Mouse (Mus musculus) stomach, embryonic 14.5 days (tissue): ENCODE results near the gene Anp32a. TPM values are rescaled to one million over a fixed set of nuclear protein-coding genes. Genes with fewer than 3 reads are reported as not detected.

Experiments
- ATAC-seq: fragments of 200-750 bp; cut with Nextera tagmentation; 2 replicates; pipeline ENCODE4 v1.8.0; 2017; ENCODE audit warnings: low read depth, moderate TSS enrichment; ENCODE audit not compliant: insufficient number of reproducible peaks, insufficient read depth, low FRiP score
- H3K27ac ChIP-seq: fragments of 300-500 bp; sonication (generic); 2 replicates; pipeline ENCODE4 v1.5.1; 2014; ENCODE audit warnings: mild to moderate bottlenecking, low read length, moderate library complexity, mixed read lengths
- H3K27me3 ChIP-seq: fragments of 300-500 bp; sonication (generic); 2 replicates; pipeline ENCODE4 v1.6.1; 2014; ENCODE audit warnings: low read length, control low read depth, mixed read lengths; ENCODE audit not compliant: control insufficient read depth, insufficient read depth
- H3K36me3 ChIP-seq: fragments of 300-500 bp; sonication (generic); 2 replicates; pipeline ENCODE4 v1.6.1; 2014; ENCODE audit warnings: mild to moderate bottlenecking, control low read depth, low read length, moderate library complexity, mixed read lengths; ENCODE audit not compliant: control insufficient read depth, insufficient read depth
- H3K4me1 ChIP-seq: fragments of 300-500 bp; sonication (generic); 2 replicates; pipeline ENCODE4 v1.6.1; 2014; ENCODE audit warnings: low read length, control low read depth, mixed read lengths; ENCODE audit not compliant: control insufficient read depth, insufficient read depth
- H3K4me2 ChIP-seq: fragments of 300-500 bp; sonication (generic); replicated peaks from 2 replicates; pipeline ENCODE4 v1.6.1; 2014; ENCODE audit warnings: low read depth, low read length, control low read depth
- H3K4me3 ChIP-seq: fragments of 300-500 bp; sonication (generic); 2 replicates; pipeline ENCODE4 v1.5.1; 2014; ENCODE audit warnings: low read depth, low read length, control low read depth
- H3K9ac ChIP-seq: fragments of 300-500 bp; sonication (generic); replicated peaks from 2 replicates; pipeline ENCODE4 v1.6.1; 2014; ENCODE audit warnings: low read depth, mild to moderate bottlenecking, control low read depth, low read length, moderate library complexity, mixed read lengths
- H3K9me3 ChIP-seq: fragments of 300-500 bp; sonication (generic); 2 replicates; pipeline ENCODE4 v1.6.1; 2016; ENCODE audit warnings: low read depth, low read length, control low read depth; ENCODE audit not compliant: control insufficient read depth
- WGBS: fragments of 180-500 bp; shearing (Covaris S2); extraction: QIAGEN DNeasy Blood & Tissue Kit; methylation state at CpG from one replicate; pipeline ENCODE4 v1.1.7; 2014; 5-methylcytosine and 5-hydroxymethylcytosine counted together
- polyA plus RNA-seq: library from polyadenylated mRNA; unstranded; fragments of >200 nt; fragmentation: Nextera tagmentation; extraction: Ambion mirVana; gene quantifications from 2 replicates; pipeline ENCODE4 v1.2.1, GENCODE M21; 2014

Gene Anp32a
- polyA plus RNA-seq, 1 experiment from 2014 or later, result 108 TPM

GRCm38 (mm10) chr9:62360889-62361288, 19.8 kb downstream of the Anp32a start:
- H3K9ac ChIP-seq, result no peak overlapping the region
- peaks cover 54% of the 10 kb centered on the region for H3K4me1 ChIP-seq
- no peak overlapping the region for H3K4me3 ChIP-seq
- WGBS, result 50% methylated on average over 4 of the region's 4 CpGs
- ATAC-seq, result no peak
- no peak overlapping the region for H3K4me2 ChIP-seq
- no peaks in the 10 kb centered on the region for H3K9me3 ChIP-seq
- no peak overlapping the region for H3K27ac ChIP-seq
- H3K27me3 ChIP-seq, result no peaks in the 10 kb centered on the region
- H3K36me3 ChIP-seq, result no peaks in the 10 kb centered on the region; the same call in 1 of the 2 replicates

GRCm38 (mm10) chr9:62362835-62363385, 21.8 kb downstream of the Anp32a start:
- WGBS, result 42% methylated on average over 11 of the region's 11 CpGs
- peaks cover 71% of the 10 kb centered on the region for H3K4me1 ChIP-seq
- H3K4me3 ChIP-seq, result peak overlapping the region; percentile 24; the same call in 1 of the 2 replicates
- H3K9me3 ChIP-seq, result no peaks in the 10 kb centered on the region
- H3K9ac ChIP-seq, result no peak overlapping the region
- H3K27ac ChIP-seq, result peak overlapping the region; percentile 36; the same call in 1 of the 2 replicates
- no peak for ATAC-seq
- H3K36me3 ChIP-seq, result no peaks in the 10 kb centered on the region
- no peaks in the 10 kb centered on the region for H3K27me3 ChIP-seq
- H3K4me2 ChIP-seq, result peak overlapping the region; percentile 61

DNA sequence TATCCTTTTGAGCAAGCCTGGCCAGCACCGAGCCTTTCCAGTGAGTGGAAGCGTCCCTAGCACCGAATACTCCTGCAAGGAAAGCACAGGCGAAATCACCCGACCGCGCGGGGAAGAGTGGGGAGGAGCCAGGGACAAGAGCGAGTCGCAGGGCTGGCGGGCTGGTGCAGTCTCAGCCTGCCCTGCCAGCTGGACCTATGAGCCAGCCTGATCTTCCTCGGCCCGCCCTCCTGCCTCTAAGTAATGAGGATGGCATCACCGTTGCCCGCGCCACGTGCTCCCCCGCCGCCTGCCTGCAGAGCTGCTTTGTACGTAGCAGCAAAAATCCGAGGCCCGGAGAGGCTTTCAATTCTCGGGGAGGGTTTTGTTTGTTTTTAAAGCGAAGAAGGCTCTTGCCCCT, 22.5 kb downstream of the Anp32a start:
- Histone ChIP-seq H3K9ac (peak overlapping the region; percentile 29), H3K9me3 (no peaks in the 10 kb centered on the region), H3K4me3 (peak overlapping the region; percentile 24; the same call in 1 of the 2 replicates), H3K27me3 (no peaks in the 10 kb centered on the region), H3K4me1 (peaks cover 78% of the 10 kb centered on the region), H3K36me3 (no peaks in the 10 kb centered on the region), H3K27ac (peak overlapping the region; percentile 36; the same call in 1 of the 2 replicates), H3K4me2 (peak overlapping the region; percentile 61)
- WGBS, result 3% methylated on average over 24 of the region's 24 CpGs
- peak; percentile 83 for ATAC-seq

DNA sequence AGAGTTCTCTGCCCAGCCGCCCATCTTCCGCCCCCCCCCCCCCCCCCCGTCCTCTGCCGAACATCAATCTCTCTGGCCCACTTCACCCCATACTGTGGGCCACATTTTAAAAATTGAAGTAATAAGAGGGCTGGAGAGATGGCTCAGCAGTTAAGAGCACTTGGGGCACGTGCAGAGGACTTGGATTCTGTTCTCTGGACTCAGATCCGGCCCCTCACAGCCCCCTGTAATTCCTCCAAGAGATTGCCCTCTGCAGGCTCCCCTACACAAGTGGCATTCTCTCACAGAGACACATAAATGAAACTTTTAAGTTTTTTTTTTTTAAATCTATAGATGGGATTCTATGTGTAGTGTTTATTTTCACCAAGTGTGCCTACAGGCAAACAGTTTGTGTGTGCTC, 23.1 kb downstream of the Anp32a start:
- no peak for ATAC-seq
- Histone ChIP-seq H3K27ac (no peak overlapping the region), H3K4me3 (no peak overlapping the region), H3K4me1 (peaks cover 84% of the 10 kb centered on the region), H3K36me3 (no peaks in the 10 kb centered on the region), H3K4me2 (peak overlapping the region; percentile 61), H3K27me3 (no peaks in the 10 kb centered on the region), H3K9ac (no peak overlapping the region), H3K9me3 (no peaks in the 10 kb centered on the region)
- WGBS, result 23% methylated on average over 3 of the region's 6 CpGs

DNA sequence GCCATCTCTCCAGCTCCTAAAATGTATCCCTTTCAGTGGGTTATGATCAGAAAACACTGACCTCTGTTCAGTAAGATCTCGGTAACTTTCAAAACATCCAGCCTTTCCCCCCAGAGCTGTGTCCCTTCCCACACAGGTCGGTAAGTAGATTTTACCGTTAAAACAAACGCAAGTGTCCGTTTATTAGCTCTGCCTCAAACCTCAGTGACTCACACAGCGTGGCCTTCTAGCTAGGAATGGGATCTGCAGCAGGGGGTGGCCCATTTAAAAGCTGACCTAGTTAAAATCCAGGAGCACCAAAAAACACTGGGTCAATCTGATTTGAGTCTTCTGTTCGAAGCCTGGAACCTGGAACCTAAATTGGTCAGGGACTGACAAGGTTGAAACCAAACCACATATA, 23.7 kb downstream of the Anp32a start:
- H3K9ac ChIP-seq, result no peak overlapping the region
- WGBS, result 39% methylated on average over 7 of the region's 7 CpGs

GRCm38 (mm10) chr9:62365326-62366080, 24.4 kb downstream of the Anp32a start:
- no peak for ATAC-seq
- 68% methylated on average over 8 of the region's 8 CpGs for WGBS

More for the DNA sequence above, 23.7 kb downstream of the Anp32a start:
- H3K9me3 ChIP-seq, result no peaks in the 10 kb centered on the region
- no peak overlapping the region for H3K27ac ChIP-seq
- no peak for ATAC-seq
- H3K4me3 ChIP-seq, result no peak overlapping the region
- no peaks in the 10 kb centered on the region for H3K27me3 ChIP-seq
- no peak overlapping the region for H3K4me2 ChIP-seq
- no peaks in the 10 kb centered on the region for H3K36me3 ChIP-seq
- peaks cover 86% of the 10 kb centered on the region for H3K4me1 ChIP-seq

GRCm38 (mm10) chr9:62366478-62367458, 25.7 kb downstream of the Anp32a start:
- Histone ChIP-seq H3K4me3 (no peak overlapping the region), H3K9ac (no peak overlapping the region), H3K27ac (no peak overlapping the region; the same call in 1 of the 2 replicates), H3K27me3 (no peaks in the 10 kb centered on the region), H3K36me3 (no peaks in the 10 kb centered on the region), H3K4me2 (no peak overlapping the region), H3K9me3 (no peaks in the 10 kb centered on the region), H3K4me1 (peaks cover 87% of the 10 kb centered on the region)
- WGBS, result 60% methylated on average over 23 of the region's 23 CpGs
- ATAC-seq, result no peak

More at GRCm38 (mm10) chr9:62365326-62366080, 24.4 kb downstream of the Anp32a start:
- peaks cover 91% of the 10 kb centered on the region for H3K4me1 ChIP-seq
- H3K27ac ChIP-seq, result no peak overlapping the region
- H3K9me3 ChIP-seq, result no peaks in the 10 kb centered on the region
- H3K36me3 ChIP-seq, result no peaks in the 10 kb centered on the region
- no peak overlapping the region for H3K9ac ChIP-seq
- no peak overlapping the region for H3K4me2 ChIP-seq
- no peaks in the 10 kb centered on the region for H3K27me3 ChIP-seq
- H3K4me3 ChIP-seq, result no peak overlapping the region

GRCm38 (mm10) chr9:62367510-62368071, 26.5 kb downstream of the Anp32a start:
- ATAC-seq, result no peak
- no peaks in the 10 kb centered on the region for H3K27me3 ChIP-seq
- 43% methylated on average over 10 of the region's 10 CpGs for WGBS
- H3K4me3 ChIP-seq, result no peak overlapping the region
- peaks cover under 1% of the 10 kb centered on the region; the same call in 1 of the 2 replicates for H3K36me3 ChIP-seq
- H3K9me3 ChIP-seq, result no peaks in the 10 kb centered on the region
- H3K4me2 ChIP-seq, result 0 out of 2 replicates have a peak overlapping the region, but pooled peaks have one; percentile 7
- H3K27ac ChIP-seq, result peak overlapping the region; percentile 44; the same call in 1 of the 2 replicates
- peaks cover 81% of the 10 kb centered on the region for H3K4me1 ChIP-seq
- H3K9ac ChIP-seq, result no peak overlapping the region
